Mouse (Mus musculus): ENCODE measurements around the gene Ptpn5.

Ptpn5 gene

DNA sequence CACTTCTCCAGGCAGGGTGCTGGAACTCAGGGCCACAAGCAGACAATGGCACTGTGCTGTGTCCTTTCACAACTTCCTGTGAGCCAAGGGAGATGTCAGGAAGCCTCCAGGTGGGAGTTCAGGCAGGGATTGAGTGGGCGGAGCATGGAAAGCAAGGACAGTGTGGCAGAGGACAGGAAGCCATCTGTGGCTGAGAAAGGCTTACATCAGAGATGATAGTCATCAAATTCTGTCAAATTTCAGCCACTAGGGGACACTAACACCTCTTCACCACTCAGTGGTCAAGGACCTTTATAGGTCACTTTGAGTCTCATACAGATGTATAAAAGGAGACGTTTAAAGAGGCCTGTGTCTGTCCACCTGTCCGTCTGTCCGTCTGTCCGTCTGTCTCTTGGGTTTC, 60.9 kb downstream of the Ptpn5 start:
- H3K4me3 ChIP-seq (replicated peaks; ENCODE audit: low read length): no peak overlapping the region
- no peaks in the 10 kb centered on the region for H3K36me3 ChIP-seq (ENCODE audit: insufficient read depth, low read length)
- H3K4me1 ChIP-seq (replicated peaks; ENCODE audit: low read depth, low read length): peaks cover 49% of the 10 kb centered on the region
- H3K9me3 ChIP-seq (ENCODE audit: low read length): no peaks in the 10 kb centered on the region
- no peaks in the 10 kb centered on the region; the same call in 1 of the 2 replicates for H3K27me3 ChIP-seq (ENCODE audit: insufficient read depth, low read length)
- TF ChIP-seq NANOG (IDR thresholded peaks at IDR 0.05; ENCODE audit: borderline replicate concordance, low read length) (no peak), CTCF (conservative IDR thresholded peaks at IDR 0.05; ENCODE audit: low read length) (peak; percentile 37)

DNA sequence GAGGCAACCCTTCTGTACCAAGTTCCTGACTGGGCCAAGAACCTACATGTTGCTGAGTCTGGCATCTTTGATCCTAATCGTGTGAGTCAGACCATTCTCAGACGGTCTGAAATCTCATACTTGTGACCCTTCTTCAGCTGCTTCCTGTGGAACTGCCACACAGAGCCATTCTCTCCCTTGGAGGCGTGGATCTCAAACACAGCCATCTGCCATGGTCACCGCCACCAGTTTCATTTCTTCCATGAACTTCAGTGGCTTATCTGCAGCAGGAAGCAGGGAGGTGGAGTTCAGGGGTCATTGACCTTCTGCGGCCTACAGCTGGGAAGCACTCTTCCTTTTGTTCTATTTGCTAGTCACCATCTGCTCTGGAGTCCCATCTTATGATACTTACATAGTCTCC, 65.6 kb downstream of the Ptpn5 start:
- no peaks in the 10 kb centered on the region for H3K9me3 ChIP-seq (ENCODE audit: low read length)
- H3K36me3 ChIP-seq (ENCODE audit: insufficient read depth, low read length): no peaks in the 10 kb centered on the region
- H3K27me3 ChIP-seq (ENCODE audit: insufficient read depth, low read length): peaks cover 18% of the 10 kb centered on the region
- H3K4me3 ChIP-seq (replicated peaks; ENCODE audit: low read length): no peak overlapping the region
- peaks cover 18% of the 10 kb centered on the region for H3K4me1 ChIP-seq (replicated peaks; ENCODE audit: low read depth, low read length)
- TF ChIP-seq NANOG (IDR thresholded peaks at IDR 0.05; ENCODE audit: borderline replicate concordance, low read length) (no peak), CTCF (conservative IDR thresholded peaks at IDR 0.05; ENCODE audit: low read length) (no peak), POU5F1 (IDR thresholded peaks at IDR 0.05; ENCODE audit: borderline replicate concordance, low read length) (no peak)

DNA sequence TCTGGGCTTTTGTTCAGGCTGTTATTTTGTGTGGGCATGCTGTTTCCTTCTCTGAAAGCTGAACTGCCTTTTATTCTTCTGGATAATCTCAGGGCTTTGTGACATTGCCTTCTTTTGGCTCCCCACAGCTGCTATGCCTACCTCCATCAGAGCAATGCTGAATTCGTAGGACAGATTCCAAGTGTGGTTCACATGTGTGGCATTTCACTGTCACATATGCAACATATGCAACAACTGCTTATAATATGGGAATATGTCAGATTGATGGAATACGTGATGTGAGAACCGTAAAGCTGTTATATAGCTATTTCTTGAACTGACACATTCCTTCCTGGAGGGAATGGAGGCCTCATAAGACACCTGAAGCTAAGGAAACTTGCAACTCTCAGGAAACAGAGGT, 66.5 kb downstream of the Ptpn5 start:
- Histone ChIP-seq H3K36me3 (ENCODE audit: insufficient read depth, low read length) (no peaks in the 10 kb centered on the region), H3K27me3 (ENCODE audit: insufficient read depth, low read length) (peaks cover 18% of the 10 kb centered on the region), H3K9me3 (ENCODE audit: low read length) (no peaks in the 10 kb centered on the region), H3K4me3 (replicated peaks; ENCODE audit: low read length) (no peak overlapping the region), H3K4me1 (replicated peaks; ENCODE audit: low read depth, low read length) (peaks cover 9% of the 10 kb centered on the region)
- no peak for TF ChIP-seq NANOG (IDR thresholded peaks at IDR 0.05; ENCODE audit: borderline replicate concordance, low read length)
- TF ChIP-seq CTCF (conservative IDR thresholded peaks at IDR 0.05; ENCODE audit: low read length): no peak
- no peak for TF ChIP-seq POU5F1 (IDR thresholded peaks at IDR 0.05; ENCODE audit: borderline replicate concordance, low read length)

DNA sequence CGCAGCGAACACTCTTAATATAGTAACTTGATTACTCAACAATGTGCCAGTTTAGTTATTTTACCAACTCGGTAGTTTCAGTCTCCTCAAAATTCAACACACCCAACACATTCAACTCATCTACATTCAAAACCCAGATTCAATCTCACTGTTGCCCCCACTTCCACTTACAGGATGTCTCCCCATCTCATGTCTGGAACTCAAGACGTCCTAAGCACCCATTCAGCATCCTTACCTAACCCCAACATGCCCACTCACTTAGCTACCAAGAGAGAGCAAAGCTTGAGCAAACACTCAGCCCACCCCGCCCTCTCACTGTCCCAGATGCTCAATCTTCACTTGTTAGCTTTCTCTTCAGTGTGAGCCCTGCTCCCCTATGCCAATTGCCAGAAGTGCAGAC, 71.9 kb downstream of the Ptpn5 start:
- H3K4me1 ChIP-seq (replicated peaks; ENCODE audit: low read depth, low read length): no peaks in the 10 kb centered on the region
- TF ChIP-seq NANOG (IDR thresholded peaks at IDR 0.05; ENCODE audit: borderline replicate concordance, low read length): no peak
- no peak for TF ChIP-seq CTCF (conservative IDR thresholded peaks at IDR 0.05; ENCODE audit: low read length)
- TF ChIP-seq POU5F1 (IDR thresholded peaks at IDR 0.05; ENCODE audit: borderline replicate concordance, low read length): no peak

DNA sequence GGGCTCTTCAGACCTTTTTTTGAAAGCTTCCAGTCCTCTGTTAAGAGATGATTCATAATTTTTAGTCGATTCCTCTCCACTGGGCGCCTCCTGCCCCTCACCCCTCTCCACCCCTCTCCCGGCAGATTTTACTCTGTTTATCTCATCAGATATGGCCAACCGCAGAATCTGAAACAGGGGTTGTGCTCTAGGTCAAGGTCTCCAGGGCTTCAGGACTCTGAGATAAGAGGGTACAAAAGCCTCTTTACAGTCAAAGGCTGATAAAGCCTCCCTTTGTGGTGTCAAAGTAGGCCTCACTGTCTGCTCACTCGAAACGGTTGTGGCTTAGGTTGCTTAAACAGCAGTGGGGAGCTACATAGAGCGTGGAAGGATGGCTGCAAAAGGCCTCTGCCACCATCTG, 74.1 kb downstream of the Ptpn5 start:
- Histone ChIP-seq H3K4me1 (replicated peaks; ENCODE audit: low read depth, low read length) (no peaks in the 10 kb centered on the region), H3K4me3 (replicated peaks; ENCODE audit: low read length) (no peak overlapping the region), H3K27me3 (ENCODE audit: insufficient read depth, low read length) (peaks cover 11% of the 10 kb centered on the region), H3K36me3 (ENCODE audit: insufficient read depth, low read length) (no peaks in the 10 kb centered on the region), H3K9me3 (ENCODE audit: low read length) (no peaks in the 10 kb centered on the region)
- TF ChIP-seq POU5F1 (IDR thresholded peaks at IDR 0.05; ENCODE audit: borderline replicate concordance, low read length): no peak
- TF ChIP-seq CTCF (conservative IDR thresholded peaks at IDR 0.05; ENCODE audit: low read length): no peak
- no peak for TF ChIP-seq NANOG (IDR thresholded peaks at IDR 0.05; ENCODE audit: borderline replicate concordance, low read length)

More for the DNA sequence above, 71.9 kb downstream of the Ptpn5 start:
- no peaks in the 10 kb centered on the region for H3K36me3 ChIP-seq (ENCODE audit: insufficient read depth, low read length)
- H3K4me3 ChIP-seq (replicated peaks; ENCODE audit: low read length): no peak overlapping the region
- H3K27me3 ChIP-seq (ENCODE audit: insufficient read depth, low read length): peaks cover 18% of the 10 kb centered on the region
- no peaks in the 10 kb centered on the region for H3K9me3 ChIP-seq (ENCODE audit: low read length)

DNA sequence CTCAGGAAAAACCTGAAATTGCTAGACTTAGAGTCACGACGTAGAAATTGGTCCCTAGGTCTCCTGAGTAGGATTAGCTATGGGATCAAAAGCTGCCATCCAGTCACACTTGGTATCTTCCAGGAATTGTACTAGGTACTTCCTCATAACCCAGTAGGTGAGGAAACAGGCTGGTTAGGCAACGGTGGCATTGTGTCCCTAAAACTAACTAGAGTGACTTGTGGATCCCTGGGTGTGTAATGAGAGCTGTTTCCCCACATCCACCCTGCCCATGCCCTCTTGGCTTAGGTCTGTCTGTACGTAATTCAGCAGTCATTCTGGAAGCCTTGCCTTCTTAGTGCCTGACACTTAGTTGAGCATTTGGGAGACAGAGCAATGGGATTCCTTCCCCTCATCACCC, 77.2 kb downstream of the Ptpn5 start:
- Histone ChIP-seq H3K4me1 (replicated peaks; ENCODE audit: low read depth, low read length) (peaks cover 10% of the 10 kb centered on the region), H3K27me3 (ENCODE audit: insufficient read depth, low read length) (peaks cover 18% of the 10 kb centered on the region), H3K4me3 (replicated peaks; ENCODE audit: low read length) (no peak overlapping the region), H3K9me3 (ENCODE audit: low read length) (no peaks in the 10 kb centered on the region), H3K36me3 (ENCODE audit: insufficient read depth, low read length) (0 out of 2 replicates have a peak, but pooled peaks cover 7% of the 10 kb centered on the region)
- TF ChIP-seq NANOG (IDR thresholded peaks at IDR 0.05; ENCODE audit: borderline replicate concordance, low read length): no peak
- no peak for TF ChIP-seq CTCF (conservative IDR thresholded peaks at IDR 0.05; ENCODE audit: low read length)
- no peak for TF ChIP-seq POU5F1 (IDR thresholded peaks at IDR 0.05; ENCODE audit: borderline replicate concordance, low read length)

DNA sequence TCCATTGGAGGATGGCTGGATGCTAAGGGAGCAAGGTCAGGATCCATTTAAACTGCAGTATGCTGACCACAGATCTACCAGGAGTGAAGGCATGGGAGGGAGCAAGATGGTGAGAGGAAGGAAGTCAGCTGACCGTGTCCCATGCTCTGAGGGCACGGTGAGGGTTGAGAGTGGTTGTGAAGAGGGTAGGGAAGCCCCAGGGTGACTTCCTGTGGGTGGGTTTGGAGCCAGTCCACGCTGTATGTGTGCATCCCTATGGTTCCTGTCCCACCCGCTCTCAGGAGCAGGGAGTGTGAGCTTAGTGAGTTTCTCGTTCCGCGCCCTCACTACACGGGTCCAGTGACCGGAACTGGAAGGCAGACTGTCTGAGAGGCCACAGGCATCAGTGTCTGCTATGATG, 77.7 kb downstream of the Ptpn5 start:
- Histone ChIP-seq H3K27me3 (ENCODE audit: insufficient read depth, low read length) (peaks cover 23% of the 10 kb centered on the region), H3K4me3 (replicated peaks; ENCODE audit: low read length) (no peak overlapping the region), H3K36me3 (ENCODE audit: insufficient read depth, low read length) (0 out of 2 replicates have a peak, but pooled peaks cover 7% of the 10 kb centered on the region), H3K4me1 (replicated peaks; ENCODE audit: low read depth, low read length) (peaks cover 15% of the 10 kb centered on the region), H3K9me3 (ENCODE audit: low read length) (no peaks in the 10 kb centered on the region)
- TF ChIP-seq POU5F1 (IDR thresholded peaks at IDR 0.05; ENCODE audit: borderline replicate concordance, low read length) (no peak), NANOG (IDR thresholded peaks at IDR 0.05; ENCODE audit: borderline replicate concordance, low read length) (no peak), CTCF (conservative IDR thresholded peaks at IDR 0.05; ENCODE audit: low read length) (no peak)

DNA sequence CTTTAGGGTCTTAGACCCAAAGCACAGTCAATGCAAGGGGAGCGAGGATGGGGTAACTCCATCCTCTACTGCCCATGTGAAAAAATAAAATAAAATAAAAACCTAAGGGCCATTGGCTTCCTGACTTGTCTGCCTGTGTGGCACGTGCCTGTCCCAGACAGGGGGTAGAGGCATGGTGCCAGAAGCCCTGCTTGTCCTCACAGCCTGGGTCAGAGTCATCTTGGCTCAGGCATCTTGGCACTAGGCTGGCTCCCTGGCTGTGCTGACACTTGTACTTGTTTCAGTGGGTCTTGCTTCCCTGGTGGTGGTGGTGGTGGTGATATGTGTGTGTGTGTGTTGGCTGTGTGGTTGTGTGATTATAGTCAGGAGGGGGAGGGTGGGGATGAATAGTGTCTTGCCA, 78.8 kb downstream of the Ptpn5 start:
- Histone ChIP-seq H3K4me3 (replicated peaks; ENCODE audit: low read length) (no peak overlapping the region), H3K36me3 (ENCODE audit: insufficient read depth, low read length) (0 out of 2 replicates have a peak, but pooled peaks cover 7% of the 10 kb centered on the region), H3K9me3 (ENCODE audit: low read length) (no peaks in the 10 kb centered on the region), H3K4me1 (replicated peaks; ENCODE audit: low read depth, low read length) (peaks cover 20% of the 10 kb centered on the region), H3K27me3 (ENCODE audit: insufficient read depth, low read length) (peaks cover 25% of the 10 kb centered on the region)
- TF ChIP-seq NANOG (IDR thresholded peaks at IDR 0.05; ENCODE audit: borderline replicate concordance, low read length): no peak
- no peak for TF ChIP-seq CTCF (conservative IDR thresholded peaks at IDR 0.05; ENCODE audit: low read length)
- no peak for TF ChIP-seq POU5F1 (IDR thresholded peaks at IDR 0.05; ENCODE audit: borderline replicate concordance, low read length)

DNA sequence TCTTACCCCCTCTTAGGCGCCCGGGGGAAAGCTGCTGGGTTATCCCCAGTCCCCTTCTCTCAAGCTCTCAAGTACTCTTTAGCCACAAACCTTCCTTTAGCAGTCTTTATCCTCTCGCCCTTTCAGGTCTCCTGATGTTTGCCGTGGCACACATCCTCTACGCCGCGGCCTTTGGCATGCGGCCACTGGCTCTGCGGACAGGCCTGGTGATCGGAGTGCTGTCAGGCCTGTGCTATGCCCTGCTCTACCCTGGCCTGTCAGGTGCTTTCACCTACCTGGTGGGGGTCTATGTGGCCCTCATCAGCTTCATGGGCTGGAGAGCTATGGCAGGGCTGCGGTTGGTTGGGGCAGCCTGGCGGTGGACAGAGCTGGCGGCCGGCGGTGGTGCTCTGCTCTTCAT, 80.2 kb downstream of the Ptpn5 start:
- no peaks in the 10 kb centered on the region for H3K9me3 ChIP-seq (ENCODE audit: low read length)
- H3K4me3 ChIP-seq (replicated peaks; ENCODE audit: low read length): no peak overlapping the region
- peaks cover 20% of the 10 kb centered on the region for H3K4me1 ChIP-seq (replicated peaks; ENCODE audit: low read depth, low read length)
- TF ChIP-seq NANOG (IDR thresholded peaks at IDR 0.05; ENCODE audit: borderline replicate concordance, low read length) (no peak), CTCF (conservative IDR thresholded peaks at IDR 0.05; ENCODE audit: low read length) (no peak), POU5F1 (IDR thresholded peaks at IDR 0.05; ENCODE audit: borderline replicate concordance, low read length) (no peak)
- 0 out of 2 replicates have a peak, but pooled peaks cover 7% of the 10 kb centered on the region for H3K36me3 ChIP-seq (ENCODE audit: insufficient read depth, low read length)
- H3K27me3 ChIP-seq (ENCODE audit: insufficient read depth, low read length): peaks cover 37% of the 10 kb centered on the region

All from E14TG2a.4 (cell line).